In genomic region chr2:17876155-17876554, GRCm38 (mm10) we compare ENCODE assay signal across 32 mouse cellular contexts.
"Had no signal": no experiment of that assay in that cellular context is flagged by ENCODE, and none has a peak within 500 bp of the region (broad histone marks: within the 10 kb centered on the region; RNA-seq: fewer than 3 reads in every experiment).

No protein-coding gene starts in this region.

- H3K36me3 ChIP-seq: limb, embryonic 10.5 days; limb, embryonic 12.5 days; limb, embryonic 13.5 days; limb, embryonic 15.5 days; liver, embryonic 12.5 days; liver, embryonic 13.5 days; liver, embryonic 15.5 days; lung, embryonic 15.5 days; midbrain, embryonic 10.5 days; midbrain, embryonic 12.5 days; midbrain, embryonic 13.5 days; midbrain, embryonic 15.5 days; neural tube, embryonic 12.5 days had no signal

- ATAC-seq: liver, embryonic 12.5 days; liver, postnatal 0 days; lung, postnatal 0 days; midbrain, embryonic 13.5 days; midbrain, embryonic 15.5 days; midbrain, embryonic 16.5 days had no signal

- H3K4me1 ChIP-seq: limb, embryonic 12.5 days; liver, embryonic 12.5 days; liver, embryonic 13.5 days; liver, embryonic 15.5 days; megakaryocyte, embryonic 14.5 days; midbrain, embryonic 15.5 days had no signal

- H3K27me3 ChIP-seq: limb, embryonic 12.5 days; limb, embryonic 13.5 days; limb, embryonic 15.5 days; liver, embryonic 12.5 days; liver, embryonic 13.5 days; liver, embryonic 15.5 days; lung, embryonic 15.5 days; megakaryocyte, embryonic 14.5 days; midbrain, embryonic 12.5 days; midbrain, embryonic 13.5 days; midbrain, embryonic 15.5 days; neural tube, embryonic 12.5 days had no signal

- H3K4me3 ChIP-seq: limb, embryonic 10.5 days; limb, embryonic 12.5 days; limb, embryonic 13.5 days; limb, embryonic 15.5 days; liver, embryonic 12.5 days; liver, embryonic 13.5 days; liver, embryonic 15.5 days; lung, embryonic 15.5 days; megakaryocyte, embryonic 14.5 days; midbrain, embryonic 10.5 days; midbrain, embryonic 12.5 days; midbrain, embryonic 13.5 days; midbrain, embryonic 15.5 days; myocyte; neural tube, embryonic 12.5 days had no signal

- H3K4me2 ChIP-seq: limb, embryonic 12.5 days; limb, embryonic 13.5 days; limb, embryonic 15.5 days; liver, embryonic 11.5 days; liver, embryonic 12.5 days; liver, embryonic 13.5 days; liver, embryonic 15.5 days; lung, embryonic 14.5 days; lung, embryonic 15.5 days; midbrain, embryonic 11.5 days; midbrain, embryonic 12.5 days; midbrain, embryonic 13.5 days; midbrain, embryonic 15.5 days; neural tube, embryonic 12.5 days had no signal

- H3K9me3 ChIP-seq: limb, embryonic 10.5 days; limb, embryonic 12.5 days; limb, embryonic 13.5 days; limb, embryonic 15.5 days; liver, embryonic 12.5 days; liver, embryonic 13.5 days; liver, embryonic 15.5 days; lung, embryonic 15.5 days; megakaryocyte, embryonic 14.5 days; midbrain, embryonic 10.5 days; midbrain, embryonic 12.5 days; midbrain, embryonic 13.5 days; midbrain, embryonic 15.5 days; neural tube, embryonic 12.5 days had no signal

- H3K9ac ChIP-seq: limb, embryonic 12.5 days; limb, embryonic 13.5 days; limb, embryonic 15.5 days; liver, embryonic 12.5 days; liver, embryonic 13.5 days; liver, embryonic 14.5 days; liver, embryonic 15.5 days; liver, postnatal 0 days; lung, embryonic 14.5 days; lung, embryonic 15.5 days; midbrain, embryonic 12.5 days; midbrain, embryonic 13.5 days; midbrain, embryonic 15.5 days; neural tube, embryonic 12.5 days had no signal

- H3K27ac ChIP-seq: limb, embryonic 10.5 days; limb, embryonic 12.5 days; limb, embryonic 13.5 days; limb, embryonic 15.5 days; liver, embryonic 12.5 days; liver, embryonic 13.5 days; liver, embryonic 14.5 days; liver, embryonic 15.5 days; lung, embryonic 15.5 days; macrophage; midbrain, embryonic 10.5 days; midbrain, embryonic 12.5 days; midbrain, embryonic 13.5 days; midbrain, embryonic 15.5 days; neural tube, embryonic 12.5 days had no signal

- DNase-seq: left cerebral cortex, postnatal 4 days; liver; liver, embryonic 13.5 days; liver, postnatal 0 days; lung, adult 18-20 months; lung, adult 2 months; lung, embryonic 14.5 days; lung, postnatal 10 days; lung, postnatal 14 days; lung, postnatal 36 days; lung, postnatal 4 days; midbrain, embryonic 14.5 days had no signal
